Mouse (Mus musculus) heart, postnatal 0 days (tissue): ENCODE results near the gene Olfr692.
"Not testable (repeated sequence)": the region's sequence is repeated elsewhere in the genome, so short reads cannot be mapped to it uniquely, and the experiment has no call there.

ENCODE experiments used
- CTCF ChIP-seq: IDR thresholded peaks from 2 replicates; pipeline ENCODE4 v1.5.1; 2016; ENCODE audit warnings: antibody characterized with exemption, control low read depth, low read depth
- EP300 ChIP-seq: IDR thresholded peaks from 2 replicates; pipeline ENCODE4 v1.6.1; 2016; ENCODE audit warnings: antibody characterized with exemption, low read depth

DNA sequence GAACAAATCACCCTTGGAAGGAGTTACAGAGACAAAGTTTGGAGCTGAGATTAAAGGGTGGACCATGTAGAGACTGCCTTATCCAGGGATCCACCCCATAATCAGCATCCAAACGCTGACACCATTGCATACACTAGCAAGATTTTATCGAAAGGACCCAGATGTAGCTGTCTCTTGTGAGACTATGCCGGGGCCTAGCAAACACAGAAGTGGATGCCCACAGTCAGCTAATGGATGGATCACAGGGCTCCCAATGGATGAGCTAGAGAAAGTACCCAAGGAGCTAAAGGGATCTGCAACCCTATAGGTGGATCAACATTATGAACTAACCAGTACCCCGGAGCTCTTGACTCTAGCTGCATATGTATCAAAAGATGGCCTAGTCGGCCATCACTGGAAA, 12.0 kb upstream of the Olfr692 start:
- not testable (repeated sequence) for TF ChIP-seq CTCF, EP300
